Mouse (Mus musculus) myocyte (in vitro differentiated cells): ENCODE data around the gene Ucn2.

Experiments used
- CEBPB ChIP-seq: IDR thresholded peaks from 2 replicates; pipeline ENCODE4 v1.6.1; 2011; ENCODE audit warnings: mild to moderate bottlenecking, moderate library complexity; ENCODE audit not compliant: poor library complexity, insufficient read depth, severe bottlenecking
- E2F4 ChIP-seq: IDR thresholded peaks from one replicate; pipeline ENCODE4 v1.6.1; 2011; ENCODE audit warnings: mild to moderate bottlenecking, control low read depth, moderate library complexity; ENCODE audit not compliant: insufficient read depth
- MAX ChIP-seq: IDR thresholded peaks from one replicate; pipeline ENCODE4 v1.6.1; 2011; ENCODE audit warnings: low read depth, mild to moderate bottlenecking, control low read depth
- MYOG ChIP-seq, 3 experiments: IDR thresholded peaks; one replicate each; pipeline ENCODE4 v1.6.1; 2011; ENCODE audit warnings: control low read depth in 2 of 3, low read depth in 2 of 3, mild to moderate bottlenecking in 2 of 3; ENCODE audit not compliant: insufficient read length in 2 of 3, control insufficient read depth in 1 of 3, insufficient read depth in 1 of 3
- POLR2A ChIP-seq: IDR thresholded peaks from one replicate; pipeline ENCODE4 v1.6.1; 2011; ENCODE audit warnings: low read depth, mild to moderate bottlenecking, control low read depth, moderate library complexity; ENCODE audit not compliant: insufficient read length
- POLR2AphosphoS2 ChIP-seq: IDR thresholded peaks from one replicate; pipeline ENCODE4 v1.6.1; 2011; ENCODE audit warnings: low read depth, control low read depth; ENCODE audit not compliant: insufficient read length
- REST ChIP-seq: IDR thresholded peaks from one replicate; pipeline ENCODE4 v1.6.1; 2011; ENCODE audit warnings: mild to moderate bottlenecking, control low read depth, moderate library complexity; ENCODE audit not compliant: insufficient read depth, insufficient read length
- SRF ChIP-seq: IDR thresholded peaks from one replicate; pipeline ENCODE4 v1.6.1; 2011; ENCODE audit warnings: low read depth; ENCODE audit not compliant: control insufficient read depth, insufficient read length
- TCF12 ChIP-seq: IDR thresholded peaks from one replicate; pipeline ENCODE4 v1.6.1; 2011; ENCODE audit warnings: mild to moderate bottlenecking, control low read depth; ENCODE audit not compliant: poor library complexity, insufficient read depth, severe bottlenecking
- USF1 ChIP-seq: IDR thresholded peaks from one replicate; pipeline ENCODE4 v1.6.1; 2011; ENCODE audit warnings: low read depth, mild to moderate bottlenecking, control low read depth, moderate library complexity

DNA sequence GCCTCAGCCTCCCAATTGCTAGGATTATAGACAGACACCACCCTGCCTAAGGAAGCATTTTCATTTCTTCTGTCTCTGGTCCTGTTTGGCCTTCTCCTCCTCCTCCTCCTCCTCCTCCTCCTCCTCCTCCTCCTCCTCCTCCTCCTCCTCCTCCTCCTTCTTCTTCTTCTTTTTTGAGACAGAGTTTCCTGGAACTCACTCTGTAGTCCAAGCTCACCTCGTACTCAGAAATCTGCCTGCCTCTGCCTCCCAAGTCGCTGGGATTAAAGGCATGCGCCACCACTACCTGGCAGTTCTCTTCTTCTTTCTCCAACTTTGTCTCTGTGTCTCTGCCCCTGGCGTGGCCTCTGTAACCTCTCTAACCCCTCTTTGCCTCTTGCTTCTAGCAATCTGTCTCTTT lies at the start of gene Ucn2:
- TF ChIP-seq POLR2A = no peak
- no peak for TF ChIP-seq USF1
- TF ChIP-seq MAX = no peak
- no peak for TF ChIP-seq CEBPB
- TF ChIP-seq TCF12 = no peak
- no peak for TF ChIP-seq REST
- no peak for TF ChIP-seq POLR2AphosphoS2
- TF ChIP-seq E2F4 = no peak
- TF ChIP-seq SRF = no peak
- no peak for TF ChIP-seq MYOG (IDR thresholded peaks at IDR 0.05; ENCODE audit: control insufficient read depth in 1 of 3, insufficient read depth in 1 of 3, insufficient read length in 2 of 3, low read depth in 2 of 3)
